Mouse (Mus musculus) common myeloid progenitor, adult 5-6 weeks (primary cell): ENCODE measurements around the gene Pfkl. TPM values are rescaled to one million over a fixed set of nuclear protein-coding genes. Genes with fewer than 3 reads are reported as not detected.
"Not testable (repeated sequence)": the region's sequence is repeated elsewhere in the genome, so short reads cannot be mapped to it uniquely, and the experiment has no call there.

Source experiments
- ATAC-seq: replicated peaks from 2 replicates; pipeline ENCODE4 v1.8.0; 2016; ENCODE audit warnings: low read depth, mild to moderate bottlenecking, moderate TSS enrichment, inconsistent platforms; ENCODE audit not compliant: poor library complexity, severe bottlenecking
- total RNA-seq: library from RNA; stranded (forward); fragments of 200-1000, 187-1606 nt; gene quantifications from 2 replicates; pipeline ENCODE4 v1.2.3, GENCODE M21; 2017

Pfkl gene
- total RNA-seq, 1 experiment from 2014 or later: 42.8 TPM

- no peak for ATAC-seq
Measured at GRCm38 (mm10) chr10:78015489-78015888, 5.6 kb upstream of the Pfkl start.

DNA sequence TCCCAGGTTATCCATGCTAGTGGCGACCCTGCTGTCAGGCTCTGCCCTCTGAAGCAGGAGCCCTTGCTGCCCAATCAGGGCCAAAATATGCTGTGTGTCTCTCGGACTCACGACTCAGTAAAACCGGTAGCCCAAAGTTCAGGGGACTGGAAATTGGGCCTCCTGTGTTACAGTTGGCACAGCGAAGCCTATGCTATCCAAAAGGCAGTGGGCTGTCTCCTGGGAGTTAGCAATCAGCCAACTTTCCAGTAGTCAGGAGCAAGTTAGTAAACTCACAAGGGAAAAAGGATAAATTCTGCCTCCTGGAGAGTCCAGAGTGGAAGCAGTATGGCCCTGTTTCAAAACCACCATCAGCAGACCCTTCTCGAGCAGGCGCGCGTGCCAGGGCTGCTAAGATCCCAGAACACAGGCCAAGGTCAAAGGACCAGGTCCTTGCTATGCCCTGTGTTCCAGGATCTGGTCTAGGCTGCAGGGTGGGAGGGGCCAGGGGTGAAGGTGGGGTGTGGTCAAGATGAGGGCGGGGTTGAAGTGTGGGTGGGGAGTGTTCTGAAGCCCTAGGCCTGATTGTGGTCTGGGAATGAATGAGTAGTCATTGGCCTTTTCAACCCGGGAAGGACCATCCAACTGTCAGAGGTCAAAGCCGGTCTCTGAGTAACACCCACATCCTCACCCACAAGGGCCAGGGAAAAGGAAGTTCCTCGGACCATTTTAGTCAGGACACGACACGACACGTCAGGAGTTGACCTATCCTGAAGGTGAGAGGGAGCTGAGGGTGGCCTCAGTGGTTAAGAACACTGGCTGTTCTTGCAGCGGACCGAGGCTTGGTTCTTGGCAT is 3.0 kb upstream of the Pfkl start:
- ATAC-seq: no peak

DNA sequence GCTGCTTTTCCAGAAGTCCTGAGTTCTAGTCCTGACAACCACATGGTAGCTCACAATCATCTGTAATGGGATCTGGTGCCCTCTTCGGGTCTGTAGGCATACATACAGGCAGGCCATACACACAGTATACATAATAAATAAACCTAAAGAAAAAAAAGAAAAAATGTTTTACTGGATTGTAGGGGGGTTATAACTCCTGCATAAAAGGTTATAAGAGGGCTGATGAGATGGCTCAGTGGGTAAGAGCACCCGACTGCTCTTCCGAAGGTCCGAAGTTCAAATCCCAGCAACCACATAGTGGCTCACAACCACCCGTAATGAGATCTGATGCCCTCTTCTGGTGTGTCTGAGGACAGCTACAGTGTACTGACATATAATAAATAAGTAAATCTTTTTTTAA is 1.2 kb upstream of the Pfkl start:
- ATAC-seq: not testable (repeated sequence)

DNA sequence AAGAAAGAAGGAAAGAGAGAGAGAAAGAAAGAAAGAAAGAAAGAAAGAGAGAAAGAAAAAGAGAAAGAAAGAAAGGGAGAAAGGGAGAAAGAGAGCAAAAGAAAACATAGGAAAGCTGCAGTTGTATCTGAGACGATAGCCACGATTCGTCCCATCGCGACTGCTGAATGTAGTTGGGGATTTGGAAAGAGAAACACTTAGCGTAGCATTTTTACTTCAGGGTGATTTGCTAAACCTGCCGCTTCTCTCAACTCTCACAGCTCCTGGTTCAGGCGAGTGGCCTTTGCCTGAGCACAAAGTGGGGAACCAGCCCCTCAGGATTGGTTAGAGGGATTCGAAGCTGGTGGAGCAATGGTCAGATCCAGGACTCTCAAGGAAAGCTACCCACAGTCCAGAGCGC is 452 bp upstream of the Pfkl start:
- no peak for ATAC-seq

DNA sequence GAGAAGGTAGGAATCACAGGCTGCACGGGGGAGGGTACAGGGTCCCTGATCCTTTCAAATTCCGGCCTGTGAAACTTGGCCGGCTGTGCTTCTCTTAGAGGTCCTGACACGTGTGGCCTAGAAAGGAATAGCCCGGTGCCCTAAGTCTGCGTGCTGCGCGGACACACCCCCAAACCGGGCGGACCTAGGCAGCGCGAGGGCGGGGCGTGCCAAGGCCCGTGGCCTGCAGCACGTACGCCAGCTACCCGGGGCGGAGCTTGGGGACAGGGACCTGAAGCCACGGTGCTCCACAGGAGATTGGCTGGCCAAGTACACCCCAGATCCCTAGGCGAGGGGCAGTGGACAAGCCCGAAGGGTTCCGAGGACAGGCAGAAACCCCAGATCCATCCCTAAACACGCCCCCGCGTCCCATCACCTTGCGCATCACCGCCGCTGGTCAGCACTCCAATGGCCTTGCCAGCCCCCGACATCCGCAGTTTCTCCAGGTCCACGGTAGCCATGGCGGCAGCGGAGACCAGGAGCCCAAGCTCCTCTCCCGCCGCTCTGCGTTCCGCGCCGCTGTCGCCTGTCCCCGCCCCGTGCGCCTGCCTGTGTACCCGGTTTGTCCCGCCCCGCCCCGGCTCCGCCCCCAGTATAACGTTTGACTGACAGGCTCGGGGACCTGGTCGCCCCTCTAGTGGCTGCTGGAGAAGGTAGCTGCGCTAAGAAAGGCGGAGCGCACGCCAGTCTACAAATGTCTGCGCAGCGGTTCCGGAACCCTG is 519 bp downstream of the Pfkl start:
- ATAC-seq: peak; percentile 89

DNA sequence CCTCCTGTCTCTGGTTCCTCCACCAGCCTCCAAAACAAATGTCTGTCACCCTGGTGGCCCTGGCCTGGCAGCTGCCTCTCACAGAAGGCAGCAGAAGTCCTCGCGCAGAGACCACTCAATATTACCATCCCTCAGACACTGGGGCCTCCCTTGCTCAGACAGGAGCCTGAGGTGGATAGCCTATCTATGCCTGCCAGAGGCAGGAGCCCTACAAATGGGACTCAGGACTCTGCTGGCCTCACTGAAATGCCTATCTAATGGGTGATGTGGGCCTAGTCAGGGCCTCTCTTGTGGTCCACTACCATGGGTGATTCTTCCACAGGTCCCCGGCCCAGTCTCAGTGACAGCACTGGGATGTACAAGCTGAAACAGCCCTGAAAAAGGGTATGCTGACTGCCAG is 1.7 kb downstream of the Pfkl start:
- ATAC-seq: no peak

DNA sequence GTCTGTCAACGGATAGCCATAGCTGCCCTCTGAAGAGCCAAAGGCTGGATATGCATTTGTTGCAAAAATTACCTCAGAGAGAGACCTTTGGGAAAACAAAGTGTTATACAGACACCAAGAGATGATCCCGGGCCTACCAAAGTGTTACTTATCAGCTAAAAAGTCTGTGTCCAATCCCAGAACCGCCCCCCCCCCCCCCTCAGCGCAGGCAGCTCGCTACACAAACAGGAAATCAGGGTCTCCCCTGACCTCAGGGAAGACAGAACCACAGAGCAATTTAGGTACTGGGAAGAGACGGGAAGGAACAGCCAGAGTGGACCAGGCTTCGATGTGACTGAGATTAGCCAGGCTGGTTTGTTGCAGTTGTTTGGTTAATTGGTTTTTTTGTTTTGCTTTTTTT is 2.7 kb downstream of the Pfkl start:
- ATAC-seq: no peak

- ATAC-seq: no peak
Measured at GRCm38 (mm10) chr10:78005791-78006438, 4.0 kb downstream of the Pfkl start.

- ATAC-seq: no peak
Measured at GRCm38 (mm10) chr10:78004479-78005100, 5.3 kb downstream of the Pfkl start.

- no peak for ATAC-seq
Measured at GRCm38 (mm10) chr10:78002316-78002715, 7.6 kb downstream of the Pfkl start.

DNA sequence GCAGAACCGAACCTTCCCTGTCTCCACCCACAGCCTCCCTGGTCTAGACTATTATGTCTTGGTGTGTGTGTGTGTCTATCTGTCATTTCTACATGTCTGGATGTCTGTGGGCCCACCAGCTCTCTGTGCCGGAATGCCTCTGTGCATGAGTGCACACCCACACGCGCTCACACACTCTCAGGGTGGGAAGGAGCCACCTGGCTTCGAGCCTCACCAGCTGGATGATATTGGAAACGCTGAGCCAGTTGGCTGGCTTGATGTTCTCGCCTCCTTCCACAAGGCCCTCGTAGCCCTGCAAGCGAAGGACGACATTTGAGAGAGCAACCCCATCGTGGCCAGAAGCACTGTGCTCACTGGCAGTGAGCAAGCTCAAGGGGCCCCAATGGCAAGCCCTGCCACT is 8.1 kb downstream of the Pfkl start:
- ATAC-seq: no peak

- ATAC-seq: no peak
Measured at GRCm38 (mm10) chr10:78000200-78000599, 9.7 kb downstream of the Pfkl start.

DNA sequence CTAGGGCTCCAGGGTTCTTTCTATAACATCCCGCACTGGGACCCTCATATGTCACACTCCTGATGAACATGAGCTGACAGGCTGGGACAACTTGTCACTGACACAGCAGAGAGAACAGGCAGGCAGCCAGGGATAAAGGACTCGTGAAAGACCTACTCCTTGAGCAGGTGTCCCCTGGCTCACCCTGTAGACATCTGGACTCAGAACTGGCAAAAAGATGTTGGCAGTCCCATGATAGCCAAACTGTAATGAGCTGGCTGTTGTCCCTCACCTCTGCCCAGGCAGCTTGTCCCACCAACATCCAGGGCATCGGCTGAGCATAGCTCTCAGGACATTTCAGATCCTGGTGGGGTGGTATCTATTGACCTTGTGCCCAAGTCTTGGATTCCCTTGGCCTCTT is 14.2 kb downstream of the Pfkl start:
- no peak for ATAC-seq

DNA sequence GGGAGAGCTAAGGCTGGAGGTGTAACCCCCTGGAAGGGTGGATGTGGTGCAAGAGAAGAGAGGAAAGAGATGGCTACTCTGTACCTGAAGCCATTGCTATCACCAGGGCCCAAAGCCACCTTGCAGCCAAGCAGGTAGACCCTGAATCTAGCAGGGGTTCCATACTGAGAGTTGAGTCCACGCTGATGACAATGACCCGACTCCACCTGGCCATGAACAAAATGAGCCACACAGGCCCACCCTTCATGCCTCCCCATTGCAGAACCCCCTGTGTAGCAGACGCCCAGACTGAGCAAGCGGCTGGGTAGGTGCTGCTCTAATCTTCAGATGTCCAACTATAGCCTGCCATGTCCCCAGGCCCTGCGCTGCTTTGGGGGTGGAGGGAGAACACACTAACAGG is 24.1 kb downstream of the Pfkl start:
- ATAC-seq: no peak

DNA sequence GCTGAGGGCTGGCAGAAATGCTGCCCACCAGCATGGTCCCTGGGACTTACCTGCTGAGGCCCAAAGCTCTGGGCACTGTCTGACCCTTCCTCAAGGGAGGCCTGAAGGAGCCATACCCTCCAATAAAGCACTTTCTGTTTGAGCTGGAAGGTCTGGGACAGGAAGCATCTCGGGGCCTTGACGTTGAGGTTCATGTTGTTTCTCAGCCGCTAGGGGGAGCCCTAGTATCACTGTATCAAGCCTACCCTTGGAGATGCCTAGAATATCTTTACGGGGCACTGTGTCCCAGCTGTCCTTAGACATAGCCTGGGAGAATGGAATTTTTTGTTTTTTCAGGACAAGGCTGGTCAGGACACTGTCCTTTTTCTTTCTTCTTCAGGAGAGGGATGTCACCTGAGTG is 25.2 kb downstream of the Pfkl start:
- ATAC-seq: peak; percentile 92

DNA sequence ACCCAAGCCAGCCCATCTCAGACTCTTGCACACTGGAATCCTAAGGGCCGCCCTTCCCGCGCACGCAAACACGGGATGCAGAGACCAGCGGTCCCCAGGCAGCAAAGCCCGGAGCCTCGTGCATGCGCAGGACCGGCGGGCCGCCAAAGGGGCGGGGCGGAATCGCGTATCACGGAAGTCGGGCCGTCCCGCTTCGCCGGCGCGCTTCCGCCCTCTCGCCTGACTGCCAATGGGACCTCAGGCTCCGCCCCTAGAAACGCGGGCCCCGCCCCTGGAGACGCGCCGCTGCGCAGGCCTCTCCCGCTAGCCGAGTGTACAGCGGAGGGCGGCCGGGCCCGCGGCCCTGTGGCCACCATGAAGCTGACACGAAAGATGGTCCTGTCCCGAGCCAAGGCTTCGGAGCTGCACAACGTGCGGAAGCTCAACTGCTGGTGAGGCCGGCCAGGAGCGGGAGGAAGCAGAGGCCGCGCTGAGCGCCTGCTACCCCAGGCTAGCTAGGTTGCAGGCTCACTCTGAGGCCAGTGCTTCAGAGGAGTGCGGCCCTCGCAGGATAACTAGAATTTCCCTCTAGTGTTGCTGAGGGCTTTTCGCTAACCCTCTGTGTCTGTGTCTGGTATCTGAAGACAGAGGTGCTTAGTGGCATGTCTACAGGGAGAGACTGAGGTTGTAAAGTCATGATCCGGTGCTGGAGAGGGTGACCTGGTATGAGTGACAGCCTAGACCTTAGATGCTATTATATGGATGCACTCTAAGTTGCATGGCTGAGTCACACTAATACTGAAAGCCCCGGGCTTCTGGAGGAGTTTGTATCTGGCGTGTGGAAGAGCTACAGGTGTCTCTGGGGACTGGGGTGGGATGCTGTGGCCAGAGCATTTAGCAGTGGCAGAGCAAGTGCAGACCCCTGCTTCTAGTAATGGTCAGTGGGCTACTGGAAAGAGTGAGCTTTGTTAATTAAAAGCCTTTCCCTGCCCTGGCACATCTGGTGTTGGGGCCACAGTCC is 31.2 kb downstream of the Pfkl start, which contains the start of gene 1810043G02Rik:
1810043G02Rik (plus strand) TSS at position 174 of the 1,000 bp plus-strand sequence.
- peak; percentile 93 for ATAC-seq

DNA sequence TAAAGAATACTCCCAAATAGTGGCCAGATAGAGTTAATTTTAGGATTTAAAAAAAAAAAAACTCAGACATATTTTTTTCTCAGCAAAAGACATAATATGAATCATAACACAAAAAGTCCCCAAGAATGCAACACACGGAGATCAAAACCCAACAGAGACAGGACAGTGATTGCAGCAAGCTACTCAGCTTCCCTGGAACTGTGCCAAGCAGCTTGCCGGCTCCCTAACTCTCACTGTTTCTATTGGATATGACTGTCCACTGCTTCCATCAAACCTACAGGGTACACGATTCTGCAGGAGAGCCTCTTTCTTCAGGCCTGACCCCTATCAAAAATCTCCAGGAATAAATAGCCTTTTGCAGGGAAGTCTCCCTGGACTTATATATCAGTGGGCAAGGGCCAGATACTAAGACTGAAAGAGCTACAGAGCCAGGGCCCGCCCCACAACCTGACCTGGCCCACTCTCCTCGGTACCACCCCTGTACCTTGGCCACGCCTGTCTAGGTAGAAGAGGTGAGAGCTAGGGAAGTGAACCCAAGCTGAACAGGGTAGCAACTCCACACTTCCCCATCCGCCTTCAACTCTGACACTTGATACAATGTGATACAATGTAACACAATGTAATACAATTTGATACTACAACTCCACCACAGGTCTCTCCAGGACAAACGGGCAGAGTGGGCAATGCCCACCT is 33.3 kb downstream of the Pfkl start:
- ATAC-seq: no peak

DNA sequence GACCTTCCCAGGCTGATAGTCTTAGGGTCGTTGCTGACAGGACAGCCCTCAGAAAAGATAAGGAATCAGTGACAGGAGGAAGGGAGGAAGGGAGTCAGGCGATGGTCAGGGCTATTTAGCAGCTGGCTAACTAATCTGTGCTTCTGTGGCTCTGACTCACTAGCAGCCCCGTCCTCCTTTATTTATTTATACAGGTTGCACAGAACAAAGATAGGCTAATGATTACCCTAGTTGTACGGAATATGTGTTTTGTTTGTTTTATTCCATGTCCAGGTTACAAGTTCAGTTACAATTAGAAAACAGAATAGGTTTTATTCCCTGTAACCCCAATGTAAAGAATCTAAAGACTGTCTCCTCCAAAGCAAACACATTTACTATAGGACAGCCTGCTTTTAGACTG is 34.2 kb downstream of the Pfkl start:
- no peak for ATAC-seq

- ATAC-seq: no peak
Measured at GRCm38 (mm10) chr10:77974811-77975210, 35.1 kb downstream of the Pfkl start.
